Mouse (Mus musculus) inflammation-experienced regulatory T-cells, adult 16 weeks (primary cell): ENCODE measurements around the gene Olfr784. TPM values are rescaled to one million over a fixed set of nuclear protein-coding genes. Genes with fewer than 3 reads are reported as not detected.

Experiments used
- polyA plus RNA-seq: library from polyadenylated mRNA; unstranded; fragments of 100-300 nt; shearing (Covaris generic); gene quantifications from one replicate; pipeline ENCODE4 v1.2.1, GENCODE M21; 2017

Olfr784 gene
- polyA plus RNA-seq = not detected

DNA sequence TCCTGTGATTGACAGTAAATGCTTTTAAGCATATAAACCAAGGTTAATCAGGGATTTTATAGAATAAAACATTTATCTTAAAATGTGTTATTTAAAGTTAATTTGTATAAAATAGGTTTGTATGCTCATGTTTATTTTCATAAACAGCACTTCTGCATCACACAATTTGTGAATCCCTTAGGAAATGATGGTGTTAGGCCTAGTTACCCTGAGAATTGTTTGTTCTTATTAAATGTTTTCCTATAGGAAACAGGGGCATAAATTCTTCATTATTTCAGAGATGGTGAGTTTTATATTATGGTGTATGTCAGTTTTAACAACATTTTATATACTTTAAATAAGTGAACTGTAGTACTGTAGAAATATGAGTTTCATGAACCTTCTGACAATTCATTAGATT lies at the start of gene Olfr784:
Olfr784 (plus strand) TSS at position 301 of the 400 bp plus-strand sequence.

DNA sequence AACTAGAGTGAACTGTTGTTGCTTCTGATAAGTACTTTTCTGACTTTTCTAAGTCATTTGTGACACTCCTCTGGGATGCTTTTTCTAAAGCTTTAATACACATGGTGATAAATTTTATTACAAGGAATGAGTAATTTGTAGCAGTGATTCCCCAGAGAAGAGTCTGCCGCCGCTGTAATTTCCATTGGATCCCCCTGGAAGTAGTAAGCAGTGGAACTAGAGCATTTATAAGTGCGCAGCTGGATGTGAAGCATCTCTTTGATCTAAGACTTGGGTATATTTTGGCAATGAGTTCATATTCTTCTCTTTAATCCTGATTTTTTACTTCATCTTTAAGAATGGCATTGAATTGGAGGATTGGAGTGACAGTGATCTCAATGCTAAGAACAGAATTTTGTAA lies 35.3 kb upstream of the Olfr784 start, which contains the start of gene Olfr782:
Olfr782 (plus strand) TSS at position 301 of the 400 bp plus-strand sequence.

GRCm38 (mm10) chr10:129405126-129405525 lies 21.2 kb downstream of the Olfr784 start, which contains the start of gene Olfr785:
TSS of gene Olfr785 (plus strand) at chr10:129405426.

GRCm38 (mm10) chr10:129427006-129427405 lies 43.1 kb downstream of the Olfr784 start, which contains the start of gene Olfr786:
TSS of gene Olfr786 (plus strand) at chr10:129427306.

Other genes with a start within 250 kb of the Olfr784 start
- not detected for gene Olfr770, start 245.1 kb upstream of the Olfr784 start, polyA plus RNA-seq
- gene Olfr771, start 219.3 kb upstream of the Olfr784 start, polyA plus RNA-seq = not detected
- not detected for gene Olfr772, start 206.2 kb upstream of the Olfr784 start, polyA plus RNA-seq
- not detected for gene Olfr773, start 196.7 kb upstream of the Olfr784 start, polyA plus RNA-seq
- gene Olfr774, start 147.9 kb upstream of the Olfr784 start, polyA plus RNA-seq = not detected
- gene Olfr775, start 135.7 kb upstream of the Olfr784 start, polyA plus RNA-seq = not detected
- gene Olfr776, start 125.0 kb upstream of the Olfr784 start, polyA plus RNA-seq = not detected
- not detected for gene Olfr777, start 112.6 kb upstream of the Olfr784 start, polyA plus RNA-seq
- gene Olfr780, start 66.0 kb upstream of the Olfr784 start, polyA plus RNA-seq = not detected
- gene Olfr781, start 55.2 kb upstream of the Olfr784 start, polyA plus RNA-seq = not detected
- gene Olfr782, start 35.2 kb upstream of the Olfr784 start, polyA plus RNA-seq = not detected
- not detected for gene Olfr785, start 21.3 kb downstream of the Olfr784 start, polyA plus RNA-seq
- gene Olfr786, start 43.2 kb downstream of the Olfr784 start, polyA plus RNA-seq = not detected
- gene Olfr787, start 77.8 kb downstream of the Olfr784 start, polyA plus RNA-seq = 0.07 TPM
- not detected for gene Olfr788, start 86.9 kb downstream of the Olfr784 start, polyA plus RNA-seq
- not detected for gene Olfr789, start 100.7 kb downstream of the Olfr784 start, polyA plus RNA-seq
- gene Olfr790, start 114.4 kb downstream of the Olfr784 start, polyA plus RNA-seq = not detected
- not detected for gene Olfr791, start 137.7 kb downstream of the Olfr784 start, polyA plus RNA-seq
- not detected for gene Olfr792, start 155.1 kb downstream of the Olfr784 start, polyA plus RNA-seq
- gene Olfr794, start 183.6 kb downstream of the Olfr784 start, polyA plus RNA-seq = not detected
- not detected for gene Olfr796, start 228.5 kb downstream of the Olfr784 start, polyA plus RNA-seq
- gene Olfr798, start 243.9 kb downstream of the Olfr784 start, polyA plus RNA-seq = not detected